Mouse (Mus musculus) neural tube, embryonic 11.5 days (tissue): Measurements from ENCODE around the gene Mrnip. TPM values are rescaled to one million over a fixed set of nuclear protein-coding genes. Genes with fewer than 3 reads are reported as not detected.

Experiments used
- ATAC-seq: fragments of 200-750 bp; cut with Nextera tagmentation; 2 replicates; pipeline ENCODE4 v1.8.0; 2017; ENCODE audit warnings: moderate number of reproducible peaks, mild to moderate bottlenecking, moderate TSS enrichment, moderate library complexity; ENCODE audit not compliant: insufficient read depth, low FRiP score, low TSS enrichment
- DNase-seq: peaks from one replicate; pipeline ENCODE4 v3.0.0-alpha.2; 2015; ENCODE audit warnings: low spot score
- H3K27ac ChIP-seq: fragments of 300-500 bp; sonication (generic); 2 replicates; pipeline ENCODE4 v1.5.1; 2014; ENCODE audit warnings: low read depth, mild to moderate bottlenecking, low read length
- H3K27me3 ChIP-seq: fragments of 300-500 bp; sonication (generic); 2 replicates; pipeline ENCODE4 v1.6.1; 2014; ENCODE audit warnings: mild to moderate bottlenecking, low read length, mixed read lengths; ENCODE audit not compliant: control insufficient read depth, insufficient read depth
- H3K36me3 ChIP-seq: fragments of 300-500 bp; sonication (generic); 2 replicates; pipeline ENCODE4 v1.6.1; 2014; ENCODE audit warnings: mild to moderate bottlenecking, low read length, moderate library complexity, mixed read lengths; ENCODE audit not compliant: control insufficient read depth, insufficient read depth
- H3K4me1 ChIP-seq: fragments of 300-500 bp; sonication (generic); 2 replicates; pipeline ENCODE4 v1.6.1; 2014; ENCODE audit warnings: low read length, mixed read lengths; ENCODE audit not compliant: control insufficient read depth, insufficient read depth
- H3K4me2 ChIP-seq: fragments of 300-500 bp; sonication (generic); 2 replicates; pipeline ENCODE4 v1.6.1; 2014; ENCODE audit warnings: low read depth, mild to moderate bottlenecking, moderate library complexity
- H3K4me3 ChIP-seq: fragments of 300-500 bp; sonication (generic); 2 replicates; pipeline ENCODE4 v1.5.1; 2014; ENCODE audit warnings: low read depth, low read length
- H3K9ac ChIP-seq: fragments of 300-500 bp; sonication (generic); 2 replicates; pipeline ENCODE4 v1.6.1; 2014; ENCODE audit warnings: mild to moderate bottlenecking, low read length
- H3K9me3 ChIP-seq: fragments of 300-500 bp; sonication (generic); 2 replicates; pipeline ENCODE4 v1.6.1; 2016; ENCODE audit warnings: low read length; ENCODE audit not compliant: control insufficient read depth
- WGBS: fragments of 180-500 bp; shearing (Covaris S2); extraction: QIAGEN DNeasy Blood & Tissue Kit; methylation state at CpG from one replicate; pipeline ENCODE4 v1.1.7; 2014; 5-methylcytosine and 5-hydroxymethylcytosine counted together
- polyA plus RNA-seq: library from polyadenylated mRNA; unstranded; fragments of >200 nt; fragmentation: Nextera tagmentation; extraction: Ambion mirVana; gene quantifications from 2 replicates; pipeline ENCODE4 v1.2.1, GENCODE M21; 2014

Mrnip gene
- polyA plus RNA-seq, 1 experiment from 2014 or later: 23.7 TPM

- H3K36me3 ChIP-seq: peaks cover 49% of the 10 kb centered on the region
- ATAC-seq: no peak
These were observed 29.1 kb downstream of the Mrnip start for GRCm38 (mm10) chr11:50203302-50203827.

GRCm38 (mm10) chr11:50205434-50205833 lies 31.2 kb downstream of the Mrnip start:
- Histone ChIP-seq H3K27me3 (no peaks in the 10 kb centered on the region), H3K9ac (no peak overlapping the region), H3K27ac (no peak overlapping the region), H3K4me1 (0 out of 2 replicates have a peak, but pooled peaks cover 2% of the 10 kb centered on the region), H3K9me3 (no peaks in the 10 kb centered on the region), H3K4me3 (no peak overlapping the region), H3K36me3 (peaks cover 41% of the 10 kb centered on the region), H3K4me2 (no peak overlapping the region)
- 92% methylated on average over 3 of the region's 3 CpGs for whole genome bisulfite sequencing
- no peak for DNase-seq
- ATAC-seq: no peak

More at GRCm38 (mm10) chr11:50203302-50203827, 29.1 kb downstream of the Mrnip start:
- H3K4me1 ChIP-seq: 0 out of 2 replicates have a peak, but pooled peaks cover 2% of the 10 kb centered on the region
- no peak overlapping the region for H3K9ac ChIP-seq
- no peak for DNase-seq
- no peaks in the 10 kb centered on the region for H3K9me3 ChIP-seq
- no peak overlapping the region for H3K4me2 ChIP-seq
- H3K27me3 ChIP-seq: no peaks in the 10 kb centered on the region
- H3K27ac ChIP-seq: no peak overlapping the region
- H3K4me3 ChIP-seq: no peak overlapping the region
- 92% methylated on average over 9 of the region's 9 CpGs for WGBS

GRCm38 (mm10) chr11:50206037-50206436 lies 31.8 kb downstream of the Mrnip start:
- Histone ChIP-seq H3K27ac (no peak overlapping the region), H3K4me1 (peaks cover 2% of the 10 kb centered on the region; the same call in 1 of the 2 replicates), H3K9me3 (no peaks in the 10 kb centered on the region), H3K4me3 (no peak overlapping the region), H3K9ac (no peak overlapping the region), H3K36me3 (peaks cover 38% of the 10 kb centered on the region), H3K4me2 (no peak overlapping the region), H3K27me3 (no peaks in the 10 kb centered on the region)
- DNase-seq: no peak
- no peak for ATAC-seq
- 88% methylated on average over 2 of the region's 2 CpGs for WGBS

GRCm38 (mm10) chr11:50207344-50207743 lies 33.1 kb downstream of the Mrnip start:
- H3K36me3 ChIP-seq: peaks cover 25% of the 10 kb centered on the region
- 96% methylated on average over 14 of the region's 14 CpGs for WGBS
- no peaks in the 10 kb centered on the region for H3K27me3 ChIP-seq
- no peaks in the 10 kb centered on the region for H3K9me3 ChIP-seq
- H3K4me2 ChIP-seq: no peak overlapping the region; the same call in 1 of the 2 replicates
- no peak overlapping the region for H3K4me3 ChIP-seq
- no peak overlapping the region for H3K27ac ChIP-seq
- peaks cover 2% of the 10 kb centered on the region; the same call in 1 of the 2 replicates for H3K4me1 ChIP-seq
- H3K9ac ChIP-seq: no peak overlapping the region
- ATAC-seq (no peak), DNase-seq (no peak)

GRCm38 (mm10) chr11:50208039-50208438 lies 33.8 kb downstream of the Mrnip start:
- no peak overlapping the region for H3K27ac ChIP-seq
- no peak overlapping the region for H3K4me3 ChIP-seq
- WGBS: 91% methylated on average over 5 of the region's 5 CpGs
- ATAC-seq: no peak
- no peak overlapping the region for H3K9ac ChIP-seq
- H3K9me3 ChIP-seq: no peaks in the 10 kb centered on the region
- DNase-seq: no peak
- peaks cover 2% of the 10 kb centered on the region; the same call in 1 of the 2 replicates for H3K4me1 ChIP-seq
- H3K27me3 ChIP-seq: no peaks in the 10 kb centered on the region
- no peak overlapping the region for H3K4me2 ChIP-seq
- H3K36me3 ChIP-seq: peaks cover 20% of the 10 kb centered on the region

GRCm38 (mm10) chr11:50210101-50210504 lies 35.9 kb downstream of the Mrnip start:
- Histone ChIP-seq H3K9ac (peak overlapping the region; percentile 91), H3K27me3 (no peaks in the 10 kb centered on the region), H3K4me1 (peaks cover 2% of the 10 kb centered on the region; the same call in 1 of the 2 replicates), H3K4me3 (peak overlapping the region; percentile 83), H3K4me2 (peak overlapping the region; percentile 61), H3K36me3 (peaks cover 11% of the 10 kb centered on the region), H3K27ac (peak overlapping the region; percentile 92), H3K9me3 (no peaks in the 10 kb centered on the region)
- DNase-seq (peak; percentile 91), ATAC-seq (peak; percentile 92)
- under 1% methylated on average over 24 of the region's 24 CpGs for WGBS

- H3K4me2 ChIP-seq: peak within 1 kb of the TSS; percentile 61
- under 1% methylated on average over 44 of the region's 48 CpGs for WGBS
These were observed 36.4 kb downstream of the Mrnip start, which contains the start of the genes Sqstm1 and Mgat4b for GRCm38 (mm10) chr11:50210505-50211151. Gene Sqstm1 (minus strand): TSS chr11:50210827. Gene Mgat4b (plus strand): TSS chr11:50210890.

GRCm38 (mm10) chr11:50211322-50212059 lies 37.2 kb downstream of the Mrnip start:
- Histone ChIP-seq H3K4me3 (peak overlapping the region; percentile 83; the same call in 1 of the 2 replicates), H3K4me2 (peak overlapping the region; percentile 61; the same call in 1 of the 2 replicates), H3K36me3 (peaks cover 11% of the 10 kb centered on the region), H3K27me3 (no peaks in the 10 kb centered on the region), H3K9ac (no peak overlapping the region), H3K4me1 (peaks cover 2% of the 10 kb centered on the region; the same call in 1 of the 2 replicates), H3K27ac (no peak overlapping the region; the same call in 1 of the 2 replicates), H3K9me3 (no peaks in the 10 kb centered on the region)
- 92% methylated on average over 3 of the region's 3 CpGs for WGBS
- ATAC-seq (no peak), DNase-seq (no peak)

More at GRCm38 (mm10) chr11:50210505-50211151, 36.4 kb downstream of the Mrnip start, which contains the start of the genes Sqstm1 and Mgat4b:
- peak; percentile 86 for DNase-seq
- Histone ChIP-seq H3K27ac (peak within 1 kb of the TSS; percentile 92), H3K4me3 (peak within 1 kb of the TSS; percentile 83), H3K9ac (peak within 1 kb of the TSS; percentile 91), H3K36me3 (peaks cover 11% of the 10 kb centered on the region), H3K4me1 (peaks cover 2% of the 10 kb centered on the region; the same call in 1 of the 2 replicates), H3K27me3 (no peaks in the 10 kb centered on the region), H3K9me3 (no peaks in the 10 kb centered on the region)
- peak; percentile 77 for ATAC-seq
